Comparison of ENCODE assay signal across 18 mouse cellular contexts in the genomic region with DNA sequence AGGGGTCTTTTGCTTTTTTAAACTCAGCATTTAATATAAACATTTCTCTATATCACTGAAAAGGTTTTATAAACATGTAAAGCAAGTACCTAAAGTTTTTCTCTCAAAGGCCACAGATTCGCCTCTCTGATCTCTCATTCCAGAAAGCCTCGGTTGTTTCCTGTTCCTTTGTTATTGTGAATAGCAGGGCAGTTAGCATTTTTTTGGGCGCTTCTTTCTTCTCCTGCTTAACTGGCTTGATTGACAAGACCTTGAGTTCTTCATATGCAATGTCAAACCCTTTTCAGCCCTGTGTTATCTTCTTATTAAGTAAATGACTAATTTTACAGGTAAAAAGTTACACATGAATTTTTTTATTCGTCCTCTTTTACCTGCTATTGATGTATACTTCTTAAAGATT.
"Had no signal": no experiment of that assay in that cellular context is flagged by ENCODE, and none has a peak within 500 bp of the region (broad histone marks: within the 10 kb centered on the region; RNA-seq: fewer than 3 reads in every experiment).

No protein-coding gene starts in this region.

- H3K4me3 ChIP-seq: midbrain, embryonic 12.5 days; myocyte; neural tube, embryonic 13.5 days; neural tube, embryonic 15.5 days had no signal

- DNase-seq: lung, adult 18-20 months; lung, embryonic 14.5 days; lung, postnatal 10 days; lung, postnatal 4 days; midbrain, embryonic 14.5 days; retina, postnatal 1 day; right cerebral cortex, adult 18-20 months; right cerebral cortex, postnatal 25 days; right cerebral cortex, postnatal 4 days; spleen, adult 18-20 months; thymus, adult 18-20 months; thymus, postnatal 14 days; thymus, postnatal 36 days had no signal

- H3K36me3 ChIP-seq: midbrain, embryonic 12.5 days; neural tube, embryonic 13.5 days; neural tube, embryonic 15.5 days had no signal

- H3K9me3 ChIP-seq: midbrain, embryonic 12.5 days; neural tube, embryonic 13.5 days; neural tube, embryonic 15.5 days had no signal

- H3K9ac ChIP-seq: lung, embryonic 14.5 days; midbrain, embryonic 12.5 days; neural tube, embryonic 13.5 days; neural tube, embryonic 15.5 days had no signal

- ATAC-seq: midbrain, embryonic 16.5 days had no signal

- H3K27ac ChIP-seq: midbrain, embryonic 12.5 days; neural tube, embryonic 13.5 days; neural tube, embryonic 15.5 days had no signal

- H3K4me1 ChIP-seq: midbrain, embryonic 12.5 days; neural tube, embryonic 13.5 days; neural tube, embryonic 15.5 days had no signal

- H3K4me2 ChIP-seq: lung, embryonic 14.5 days; midbrain, embryonic 12.5 days; neural tube, embryonic 13.5 days; neural tube, embryonic 15.5 days had no signal

- H3K27me3 ChIP-seq: midbrain, embryonic 12.5 days; neural tube, embryonic 13.5 days; neural tube, embryonic 15.5 days had no signal
